Mouse (Mus musculus): Measurements from ENCODE around the gene Hapln1.

DNA sequence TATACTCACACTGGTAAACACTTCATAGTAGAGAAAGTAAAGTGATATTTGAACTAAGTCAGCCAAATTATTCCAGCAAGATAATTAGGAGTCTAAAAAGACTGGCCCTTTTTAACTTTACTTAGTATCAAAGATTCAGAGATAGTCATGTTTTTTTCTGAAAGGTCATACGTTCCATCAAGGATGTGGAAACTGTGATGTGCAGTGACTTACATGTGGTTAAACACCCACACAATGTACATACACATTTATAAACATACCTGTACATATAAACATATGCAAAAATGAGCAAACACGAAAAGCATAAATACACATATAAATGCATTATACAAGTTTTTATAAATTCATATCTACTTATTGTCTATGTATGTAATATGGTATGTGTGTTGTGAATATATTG, 9.2 kb upstream of the Hapln1 start:
- TF ChIP-seq CTCF (IDR thresholded peaks at IDR 0.05; ENCODE audit: borderline replicate concordance, extremely low read depth, insufficient read depth, insufficient read length) (no peak), POLR2A (IDR thresholded peaks at IDR 0.05; ENCODE audit: borderline replicate concordance, extremely low read depth, insufficient read depth, insufficient read length, poor library complexity, severe bottlenecking) (no peak)

All from brain, embryonic 14.5 days (tissue).